Mouse (Mus musculus): ENCODE data around the gene Rpgrip1l. TPM values are rescaled to one million over a fixed set of nuclear protein-coding genes. Genes with fewer than 3 reads are reported as not detected.

Gene Rpgrip1l
- polyA plus RNA-seq, 1 experiment from 2014 or later, result 13.1 TPM

- Histone ChIP-seq H3K4me3 (no peak overlapping the region), H3K36me3 (peaks cover 11% of the 10 kb centered on the region; the same call in 1 of the 2 replicates), H3K27me3 (ENCODE audit: low read depth, poor library complexity, severe bottlenecking) (no peaks in the 10 kb centered on the region), H3K27ac (no peak overlapping the region), H3K4me1 (peaks cover 18% of the 10 kb centered on the region), H3K9me3 (replicated peaks) (no peaks in the 10 kb centered on the region)
- DNase-seq (ENCODE audit: low spot score), result no peak
- 78% methylated on average over 6 of the region's 6 CpGs for WGBS
Observed at GRCm38 (mm10) chr8:91347595-91347994, 34.5 kb upstream of the Rpgrip1l start.

DNA sequence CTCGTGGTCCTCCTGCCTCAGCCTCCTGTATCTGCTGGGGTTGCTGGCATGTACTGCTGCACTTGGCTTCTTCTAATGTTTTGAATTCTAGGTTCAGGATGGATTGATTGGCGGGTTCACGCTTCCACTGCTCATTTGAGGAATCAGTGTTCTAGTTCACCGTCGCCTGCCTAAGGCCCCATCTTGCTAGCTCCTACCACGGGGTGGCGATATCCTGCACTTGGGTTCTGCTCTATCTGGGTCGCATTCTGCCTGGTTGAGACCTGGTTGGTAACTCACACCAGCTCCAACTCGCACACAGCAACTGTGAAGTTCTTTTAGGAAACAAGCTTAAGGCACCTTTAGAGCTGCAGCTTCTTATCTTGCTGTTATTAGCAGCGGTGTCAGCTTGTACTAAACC, 34.1 kb upstream of the Rpgrip1l start:
- no peak overlapping the region for H3K27ac ChIP-seq

GRCm38 (mm10) chr8:91344659-91345058, 31.6 kb upstream of the Rpgrip1l start:
- Histone ChIP-seq H3K27ac (no peak overlapping the region), H3K4me1 (peaks cover 10% of the 10 kb centered on the region), H3K36me3 (0 out of 2 replicates have a peak, but pooled peaks cover 2% of the 10 kb centered on the region), H3K27me3 (ENCODE audit: low read depth, poor library complexity, severe bottlenecking) (no peaks in the 10 kb centered on the region), H3K9me3 (replicated peaks) (no peaks in the 10 kb centered on the region), H3K4me3 (no peak overlapping the region)
- no peak for DNase-seq (ENCODE audit: low spot score)
- WGBS, result 85% methylated on average over 11 of the region's 11 CpGs

More for the DNA sequence above, 34.1 kb upstream of the Rpgrip1l start:
- 88% methylated on average over 10 of the region's 10 CpGs for WGBS
- H3K4me3 ChIP-seq, result no peak overlapping the region
- H3K36me3 ChIP-seq, result peaks cover 11% of the 10 kb centered on the region; the same call in 1 of the 2 replicates
- H3K9me3 ChIP-seq (replicated peaks), result no peaks in the 10 kb centered on the region
- H3K4me1 ChIP-seq, result peaks cover 18% of the 10 kb centered on the region
- DNase-seq (ENCODE audit: low spot score), result no peak
- H3K27me3 ChIP-seq (ENCODE audit: low read depth, poor library complexity, severe bottlenecking), result no peaks in the 10 kb centered on the region

GRCm38 (mm10) chr8:91342798-91343197, 29.7 kb upstream of the Rpgrip1l start:
- H3K36me3 ChIP-seq, result no peaks in the 10 kb centered on the region
- no peak for DNase-seq (ENCODE audit: low spot score)

GRCm38 (mm10) chr8:91342196-91342595, 29.1 kb upstream of the Rpgrip1l start:
- Histone ChIP-seq H3K27me3 (ENCODE audit: low read depth, poor library complexity, severe bottlenecking) (no peaks in the 10 kb centered on the region), H3K4me3 (no peak overlapping the region), H3K9me3 (replicated peaks) (no peaks in the 10 kb centered on the region), H3K36me3 (no peaks in the 10 kb centered on the region), H3K4me1 (peaks cover 10% of the 10 kb centered on the region), H3K27ac (no peak overlapping the region)
- no peak for DNase-seq (ENCODE audit: low spot score)
- 56% methylated on average over 5 of the region's 5 CpGs for WGBS

More at GRCm38 (mm10) chr8:91342798-91343197, 29.7 kb upstream of the Rpgrip1l start:
- H3K27me3 ChIP-seq (ENCODE audit: low read depth, poor library complexity, severe bottlenecking), result no peaks in the 10 kb centered on the region
- no peak overlapping the region for H3K4me3 ChIP-seq
- peaks cover 10% of the 10 kb centered on the region for H3K4me1 ChIP-seq
- no peaks in the 10 kb centered on the region for H3K9me3 ChIP-seq (replicated peaks)
- WGBS, result 90% methylated on average over 5 of the region's 5 CpGs
- no peak overlapping the region for H3K27ac ChIP-seq

DNA sequence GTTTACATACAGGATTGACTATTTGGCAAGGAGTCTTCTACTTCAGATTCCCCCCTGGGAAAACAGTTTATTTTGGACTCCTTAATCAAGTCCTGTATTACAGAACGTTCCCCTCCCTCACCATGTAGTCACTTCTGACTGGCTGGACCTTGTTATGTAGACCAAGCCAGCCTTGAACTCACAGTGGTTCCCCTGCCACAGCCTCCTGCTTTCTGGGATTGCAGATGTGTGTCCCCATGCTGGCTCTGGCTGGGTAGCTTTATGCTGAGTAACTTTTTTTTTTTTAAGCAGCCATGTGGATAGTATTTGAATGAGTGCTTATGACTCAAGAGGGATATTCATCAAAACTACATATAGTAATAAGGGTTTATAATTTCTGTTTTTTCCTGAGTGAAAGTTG, 27.7 kb upstream of the Rpgrip1l start:
- Histone ChIP-seq H3K4me1 (peaks cover 10% of the 10 kb centered on the region), H3K4me3 (no peak overlapping the region), H3K27me3 (ENCODE audit: low read depth, poor library complexity, severe bottlenecking) (no peaks in the 10 kb centered on the region), H3K36me3 (peaks cover 5% of the 10 kb centered on the region; the same call in 1 of the 2 replicates), H3K9me3 (replicated peaks) (no peaks in the 10 kb centered on the region), H3K27ac (no peak overlapping the region)
- DNase-seq (ENCODE audit: low spot score), result no peak
- 74% methylated on average over 1 of the region's 1 CpGs for WGBS

- Histone ChIP-seq H3K27ac (no peak overlapping the region), H3K4me1 (no peaks in the 10 kb centered on the region; the same call in 1 of the 2 replicates), H3K36me3 (peaks cover 8% of the 10 kb centered on the region), H3K27me3 (ENCODE audit: low read depth, poor library complexity, severe bottlenecking) (no peaks in the 10 kb centered on the region), H3K9me3 (replicated peaks) (no peaks in the 10 kb centered on the region), H3K4me3 (no peak overlapping the region)
- no peak for DNase-seq (ENCODE audit: low spot score)
- 85% methylated on average over 8 of the region's 8 CpGs for WGBS
Observed at GRCm38 (mm10) chr8:91339651-91340050, 26.6 kb upstream of the Rpgrip1l start.

DNA sequence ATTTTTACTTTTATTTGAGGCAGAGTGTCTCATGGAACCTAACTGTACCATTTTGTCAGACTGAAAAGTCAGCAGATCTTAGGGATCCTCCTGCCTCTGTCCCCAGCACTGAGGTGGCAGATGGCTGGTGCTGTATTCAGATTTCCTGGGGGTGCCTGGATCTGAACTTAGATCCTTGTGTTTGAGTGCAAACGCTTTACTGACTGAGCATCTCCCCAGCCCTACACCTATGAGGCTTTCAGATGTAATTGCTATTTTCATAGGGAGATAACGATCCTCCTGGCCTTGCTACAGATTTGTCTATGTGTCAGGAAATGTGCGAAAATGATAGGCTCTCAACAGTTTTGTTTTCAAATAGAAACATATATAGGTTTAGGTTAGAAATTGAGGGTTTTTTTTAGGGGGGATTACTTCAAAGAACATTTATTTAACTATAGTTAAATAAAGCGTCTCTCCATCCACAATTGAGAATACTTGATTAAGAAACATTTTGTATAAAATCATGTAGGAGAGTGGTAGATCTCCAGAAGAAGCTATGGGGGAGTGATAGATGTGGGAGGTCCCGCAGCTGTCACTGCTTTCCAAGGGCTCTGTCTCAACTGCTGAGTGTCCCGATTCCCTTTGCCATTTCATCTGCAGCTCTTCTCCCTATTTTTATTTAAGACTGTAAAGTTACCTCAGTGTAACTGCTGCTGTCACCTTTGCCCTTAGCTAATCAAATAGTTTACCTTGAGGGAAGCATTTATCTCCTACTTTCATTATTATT, 25.5 kb upstream of the Rpgrip1l start:
- H3K36me3 ChIP-seq, result peaks cover 11% of the 10 kb centered on the region
- H3K27me3 ChIP-seq (ENCODE audit: low read depth, poor library complexity, severe bottlenecking), result no peaks in the 10 kb centered on the region
- 94% methylated on average over 6 of the region's 6 CpGs for WGBS
- H3K9me3 ChIP-seq (replicated peaks), result no peaks in the 10 kb centered on the region
- H3K27ac ChIP-seq, result no peak overlapping the region
- H3K4me3 ChIP-seq, result no peak overlapping the region
- no peak for DNase-seq (ENCODE audit: low spot score)
- no peaks in the 10 kb centered on the region; the same call in 1 of the 2 replicates for H3K4me1 ChIP-seq

GRCm38 (mm10) chr8:91329461-91329850, 16.4 kb upstream of the Rpgrip1l start:
- DNase-seq (ENCODE audit: low spot score), result no peak
- Histone ChIP-seq H3K9me3 (replicated peaks) (no peaks in the 10 kb centered on the region), H3K4me3 (no peak overlapping the region), H3K27me3 (ENCODE audit: low read depth, poor library complexity, severe bottlenecking) (no peaks in the 10 kb centered on the region), H3K27ac (peak overlapping the region; percentile 50), H3K36me3 (peaks cover 21% of the 10 kb centered on the region), H3K4me1 (peaks cover 43% of the 10 kb centered on the region)
- WGBS, result 30% methylated on average over 6 of the region's 6 CpGs

DNA sequence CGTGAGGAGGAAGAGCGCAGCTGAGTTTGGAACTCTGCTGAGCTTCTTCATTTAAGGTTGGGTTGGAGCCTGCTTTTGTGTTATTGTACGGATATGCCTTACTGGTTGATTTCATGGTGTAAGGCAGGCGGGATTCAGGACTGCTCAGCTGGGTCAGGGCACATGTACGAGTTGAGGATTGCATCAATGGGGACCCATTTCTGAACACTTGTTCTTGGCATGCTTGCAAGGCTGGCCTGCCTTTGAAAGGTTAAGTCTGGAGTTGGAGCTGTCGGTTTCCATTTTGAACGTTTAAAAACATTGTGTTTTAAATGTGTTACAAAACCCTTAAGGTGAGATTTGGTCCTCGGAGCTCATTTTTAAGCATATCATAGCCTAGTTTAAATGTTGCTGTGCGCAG, 16.0 kb upstream of the Rpgrip1l start:
- Histone ChIP-seq H3K4me1 (peaks cover 47% of the 10 kb centered on the region), H3K36me3 (peaks cover 21% of the 10 kb centered on the region), H3K9me3 (replicated peaks) (no peaks in the 10 kb centered on the region), H3K4me3 (no peak overlapping the region), H3K27me3 (ENCODE audit: low read depth, poor library complexity, severe bottlenecking) (no peaks in the 10 kb centered on the region), H3K27ac (peak overlapping the region; percentile 50; the same call in 1 of the 2 replicates)
- 87% methylated on average over 9 of the region's 9 CpGs for WGBS
- no peak for DNase-seq (ENCODE audit: low spot score)

DNA sequence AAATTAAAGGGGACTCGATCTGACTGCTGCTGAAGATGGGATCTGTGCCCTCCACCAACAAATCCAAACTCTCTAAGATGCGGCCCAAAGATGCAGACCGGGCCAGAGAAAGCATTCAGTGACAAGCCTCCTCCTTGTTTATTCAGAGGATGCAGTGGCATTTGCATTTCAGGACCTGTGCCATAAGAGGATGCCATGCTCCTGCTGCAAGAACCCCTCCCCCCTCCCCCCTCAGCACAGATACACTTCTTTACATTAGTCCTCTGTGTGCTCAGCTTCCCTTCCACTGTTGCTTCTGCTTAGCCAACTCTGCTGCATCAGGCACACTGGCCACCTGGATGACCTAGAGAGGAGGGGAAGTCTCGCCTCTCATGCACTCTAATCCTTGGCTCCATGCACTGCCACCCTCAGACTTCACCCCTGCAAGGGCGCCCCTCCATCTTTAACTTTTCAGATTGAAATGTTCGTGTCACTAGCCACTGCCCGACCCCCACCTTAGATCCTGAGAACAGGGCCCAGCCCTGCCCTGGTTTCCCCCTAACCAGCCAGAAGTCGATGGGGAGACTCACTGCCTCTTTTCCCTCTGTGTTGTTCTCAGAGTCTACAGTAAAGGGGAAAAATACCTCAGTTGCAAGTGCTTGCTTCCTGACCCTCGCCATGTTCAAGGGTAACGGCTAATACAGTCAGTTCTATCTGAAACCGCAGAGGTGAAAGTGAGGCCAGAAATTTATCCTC, 14.6 kb upstream of the Rpgrip1l start:
- Histone ChIP-seq H3K4me1 (peaks cover 54% of the 10 kb centered on the region), H3K27me3 (ENCODE audit: low read depth, poor library complexity, severe bottlenecking) (no peaks in the 10 kb centered on the region), H3K9me3 (replicated peaks) (no peaks in the 10 kb centered on the region), H3K36me3 (peaks cover 21% of the 10 kb centered on the region), H3K4me3 (no peak overlapping the region), H3K27ac (no peak overlapping the region)
- DNase-seq (ENCODE audit: low spot score), result no peak
- WGBS, result 87% methylated on average over 11 of the region's 11 CpGs

DNA sequence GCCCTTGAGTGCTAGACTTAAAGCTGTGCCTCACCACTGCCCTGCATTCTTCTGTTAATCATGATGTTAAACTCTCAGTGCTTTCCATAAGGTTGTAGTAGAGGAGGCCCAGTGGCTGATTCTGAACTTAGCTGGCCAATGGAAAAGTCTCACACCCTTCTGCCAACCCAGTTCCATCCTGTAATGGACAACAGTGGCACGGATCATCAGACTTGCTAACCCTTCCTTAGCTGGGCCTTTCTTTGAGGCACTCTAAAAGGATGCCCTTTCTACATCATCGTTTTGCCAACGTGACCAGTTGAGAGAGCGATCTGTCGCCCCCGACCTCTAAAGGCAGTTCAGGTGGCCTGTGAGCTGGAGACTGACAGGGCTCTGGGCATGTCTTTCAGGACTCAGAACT, 13.9 kb upstream of the Rpgrip1l start:
- H3K4me1 ChIP-seq, result peaks cover 53% of the 10 kb centered on the region
- no peaks in the 10 kb centered on the region for H3K27me3 ChIP-seq (ENCODE audit: low read depth, poor library complexity, severe bottlenecking)
- no peaks in the 10 kb centered on the region for H3K9me3 ChIP-seq (replicated peaks)
- H3K4me3 ChIP-seq, result no peak overlapping the region
- no peak for DNase-seq (ENCODE audit: low spot score)
- peaks cover 21% of the 10 kb centered on the region for H3K36me3 ChIP-seq
- WGBS, result 91% methylated on average over 6 of the region's 6 CpGs
- H3K27ac ChIP-seq, result no peak overlapping the region

DNA sequence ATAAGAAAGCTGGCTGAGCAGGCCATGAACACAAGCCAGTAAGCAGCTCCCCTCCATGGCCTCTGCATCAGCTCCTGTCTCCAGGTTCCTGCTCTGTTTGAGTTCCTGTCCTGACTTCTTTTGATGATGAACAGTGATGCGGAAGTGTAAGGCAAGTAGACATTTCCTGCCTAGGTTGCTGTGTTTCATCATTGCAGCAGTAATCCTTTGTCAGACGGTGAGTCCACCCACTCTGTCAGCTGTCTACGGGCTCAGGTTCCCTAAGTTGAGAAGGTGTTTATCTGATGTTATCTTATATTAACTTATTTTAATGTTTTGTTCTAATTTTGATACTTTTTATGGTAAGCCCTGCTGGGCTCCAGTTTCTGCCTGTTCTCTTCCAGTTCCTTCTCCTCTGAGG, 13.0 kb upstream of the Rpgrip1l start:
- WGBS, result 55% methylated on average over 3 of the region's 3 CpGs
- Histone ChIP-seq H3K27ac (no peak overlapping the region), H3K4me3 (no peak overlapping the region), H3K9me3 (replicated peaks) (no peaks in the 10 kb centered on the region), H3K36me3 (peaks cover 24% of the 10 kb centered on the region), H3K4me1 (peaks cover 43% of the 10 kb centered on the region), H3K27me3 (ENCODE audit: low read depth, poor library complexity, severe bottlenecking) (no peaks in the 10 kb centered on the region)
- DNase-seq (ENCODE audit: low spot score), result no peak
